Mouse (Mus musculus) gastrocnemius, postnatal 25 days (tissue): ENCODE data around the gene Scrn3. TPM values are rescaled to one million over a fixed set of nuclear protein-coding genes. Genes with fewer than 3 reads are reported as not detected.

Source experiments
- DNase-seq: peaks from one replicate; pipeline ENCODE4 v3.0.0; 2022
- total RNA-seq, 2 experiments: library from RNA; stranded (reverse); gene quantifications; 1 replicate in 1 of 2; 2 replicates in 1 of 2; pipeline ENCODE4 v1.2.3; 2021

Gene Scrn3
- total RNA-seq, 2 experiments from 2014 or later, result 30.4 to 33.6 TPM

- no peak for DNase-seq
Observed at GRCm38 (mm10) chr2:73274119-73274920, 38.1 kb upstream of the Scrn3 start.

GRCm38 (mm10) chr2:73275261-73276040 lies 37.0 kb upstream of the Scrn3 start:
- no peak for DNase-seq

- DNase-seq, result no peak
Observed at GRCm38 (mm10) chr2:73276141-73276571, 36.2 kb upstream of the Scrn3 start.

GRCm38 (mm10) chr2:73277021-73277708 lies 35.2 kb upstream of the Scrn3 start:
- DNase-seq, result no peak

- no peak for DNase-seq
Observed at GRCm38 (mm10) chr2:73277709-73278075, 34.7 kb upstream of the Scrn3 start.

- DNase-seq, result peak; percentile 78
Observed at GRCm38 (mm10) chr2:73278131-73278854, 34.1 kb upstream of the Scrn3 start.

- no peak for DNase-seq
Observed at GRCm38 (mm10) chr2:73278869-73279268, 33.5 kb upstream of the Scrn3 start.

- no peak for DNase-seq
Observed at GRCm38 (mm10) chr2:73279271-73280038, 32.9 kb upstream of the Scrn3 start.

- no peak for DNase-seq
Observed at GRCm38 (mm10) chr2:73280356-73281047, 31.9 kb upstream of the Scrn3 start.

GRCm38 (mm10) chr2:73281048-73281661 lies 31.2 kb upstream of the Scrn3 start:
- no peak for DNase-seq

- DNase-seq, result no peak
Observed at GRCm38 (mm10) chr2:73281707-73282106, 30.7 kb upstream of the Scrn3 start.

- DNase-seq, result no peak
Observed at GRCm38 (mm10) chr2:73285630-73286029, 26.8 kb upstream of the Scrn3 start.

- DNase-seq, result no peak
Observed at GRCm38 (mm10) chr2:73291130-73291529, 21.3 kb upstream of the Scrn3 start.

- DNase-seq, result no peak
Observed at GRCm38 (mm10) chr2:73295023-73295422, 17.4 kb upstream of the Scrn3 start.

GRCm38 (mm10) chr2:73298154-73298553 lies 14.2 kb upstream of the Scrn3 start:
- no peak for DNase-seq

- DNase-seq, result no peak
Observed at GRCm38 (mm10) chr2:73298841-73299240, 13.6 kb upstream of the Scrn3 start.

GRCm38 (mm10) chr2:73301979-73302378 lies 10.4 kb upstream of the Scrn3 start:
- no peak for DNase-seq

- DNase-seq, result no peak
Observed at GRCm38 (mm10) chr2:73302722-73303121, 9.7 kb upstream of the Scrn3 start.

GRCm38 (mm10) chr2:73304506-73304905 lies 7.9 kb upstream of the Scrn3 start:
- DNase-seq, result no peak

- no peak for DNase-seq
Observed at GRCm38 (mm10) chr2:73306006-73306405, 6.4 kb upstream of the Scrn3 start.
